In genomic region chr17:53583846-53584579, GRCm38 (mm10) we compare ENCODE assay signal across 16 mouse cellular contexts. TPM values are rescaled to one million over a fixed set of nuclear protein-coding genes. Genes with fewer than 3 reads are reported as not detected.
DNase-seq lines count a peak whose midpoint lies in the region; ATAC-seq lines count a peak whose summit lies in the region.
"Had no signal": no experiment of that assay in that cellular context is flagged by ENCODE, and none has a peak within 500 bp of the region (broad histone marks: within the 10 kb centered on the region; RNA-seq: fewer than 3 reads in every experiment).

No protein-coding gene starts in this region.

- peak; percentile 38 to 39 for DNase-seq in heart, adult 18-20 months
- no peak for DNase-seq in heart, postnatal 10 days
- peak; percentile 62 for DNase-seq in 416B (ENCODE audit: low read depth)
- DNase-seq in R1 (ENCODE audit: low read depth, low spot score) = peak; percentile 83
- DNase-seq in lung, postnatal 10 days = peak; percentile 33
- no peak for DNase-seq in right cerebral cortex, adult 18-20 months
- no peak for DNase-seq in right cerebral cortex, postnatal 25 days
- DNase-seq: kidney, adult 18-20 months had no signal

- H3K4me2 ChIP-seq in midbrain, embryonic 13.5 days (replicated peaks) = no peak overlapping the region
- H3K4me2 ChIP-seq: hindbrain, embryonic 12.5 days; liver, embryonic 11.5 days; midbrain, embryonic 12.5 days; neural tube, embryonic 13.5 days had no signal

- peaks cover 17% of the 10 kb centered on the region for H3K4me1 ChIP-seq in midbrain, embryonic 13.5 days (replicated peaks)

- H3K9me3 ChIP-seq in midbrain, embryonic 13.5 days = no peaks in the 10 kb centered on the region
- H3K9me3 ChIP-seq: hindbrain, embryonic 12.5 days; midbrain, embryonic 12.5 days; neural tube, embryonic 13.5 days had no signal

- no peak overlapping the region for H3K27ac ChIP-seq in midbrain, embryonic 13.5 days
- H3K27ac ChIP-seq: hindbrain, embryonic 12.5 days; layer of hippocampus, adult 2 months; midbrain, embryonic 12.5 days; neural tube, embryonic 13.5 days had no signal

- intact Hi-C loops in heart, postnatal 10 days (cut with DNase I) = loop anchor here (2.0 kb wide), 1 partner anchor 15 kb away; no protein-coding TSS in a partner anchor

- no peak overlapping the region for H3K9ac ChIP-seq in midbrain, embryonic 13.5 days (replicated peaks)
- H3K9ac ChIP-seq: hindbrain, embryonic 12.5 days; midbrain, embryonic 12.5 days; neural tube, embryonic 13.5 days had no signal

- no peak for ATAC-seq in midbrain, embryonic 13.5 days
- ATAC-seq: activated CD4-positive, CD25-positive, alpha-beta regulatory T cell, adult 4 months had no signal

- H3K27me3 ChIP-seq in midbrain, embryonic 13.5 days = no peaks in the 10 kb centered on the region
- H3K27me3 ChIP-seq: hindbrain, embryonic 12.5 days; midbrain, embryonic 12.5 days; neural tube, embryonic 13.5 days had no signal

- WGBS in midbrain, embryonic 13.5 days = 91% methylated on average over 11 of the region's 11 CpGs

- H3K4me3 ChIP-seq in midbrain, embryonic 13.5 days (replicated peaks) = no peak overlapping the region
- H3K4me3 ChIP-seq: hindbrain, embryonic 12.5 days; layer of hippocampus, adult 2 months; midbrain, embryonic 12.5 days; neural tube, embryonic 13.5 days had no signal

- no peaks in the 10 kb centered on the region for H3K36me3 ChIP-seq in midbrain, embryonic 13.5 days
- H3K36me3 ChIP-seq: hindbrain, embryonic 12.5 days; midbrain, embryonic 12.5 days had no signal

RNA-seq across cellular contexts. Expression of gene Kat2b, which starts 17.4 kb away (rescaled TPM):
- 10 to 100 TPM; 76.3 to 86.9 TPM for total RNA-seq in heart, adult 18-20 months (2021)
- total RNA-seq in heart, postnatal 10 days (2021) = 10 to 100 TPM; 91.6 to 95.9 TPM
- 5.0 and 7.6 TPM in 2 replicates for polyA plus RNA-seq in midbrain, embryonic 13.5 days (2015; fragmentation: Nextera tagmentation; extraction: Ambion mirVana)

RNA-seq across cellular contexts. Expression of gene Pp2d1, which starts 44.8 kb away (rescaled TPM):
- not detected for total RNA-seq in heart, adult 18-20 months (2021)
- total RNA-seq in heart, postnatal 10 days (2021) = not detected
- 0.42 and 0.63 TPM in 2 replicates for polyA plus RNA-seq in midbrain, embryonic 13.5 days (2015; fragmentation: Nextera tagmentation; extraction: Ambion mirVana)
- total RNA-seq: layer of hippocampus, adult 2 months; left cerebral cortex, postnatal 10 days had no signal

Comparison
In these comparisons a context has a peak if more than half of its experiments do, and no peak if none do; other contexts are left out.
1. DNase-seq: peak in heart, adult 18-20 months (2 of 2), 416B (single experiment), R1 (single experiment) and lung, postnatal 10 days (single experiment); none in heart, postnatal 10 days (0 of 2), right cerebral cortex, adult 18-20 months (single experiment) and right cerebral cortex, postnatal 25 days (single experiment).